In the genomic region with DNA sequence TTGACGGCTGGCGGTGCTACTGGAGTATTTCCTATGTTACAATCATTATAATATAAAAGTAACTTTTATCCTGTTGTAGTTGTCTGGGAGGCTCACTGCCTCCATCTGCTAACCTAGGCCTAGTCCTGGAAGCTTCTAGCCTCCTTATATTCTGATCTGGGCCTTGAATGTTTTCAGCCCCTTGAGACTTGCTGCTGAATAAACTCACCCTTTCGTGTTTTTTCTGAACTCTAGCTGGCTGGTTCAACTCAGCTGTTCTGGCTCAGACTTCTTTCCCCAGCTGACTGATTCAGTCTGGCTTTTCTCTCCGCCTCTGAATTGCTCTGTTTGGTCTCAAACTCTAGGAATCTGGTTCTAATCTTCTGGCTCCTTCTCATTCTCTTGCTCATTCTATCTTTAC, we compare ENCODE assay signal across 8 mouse cellular contexts. TPM values are rescaled to one million over a fixed set of nuclear protein-coding genes. Genes with fewer than 3 reads are reported as not detected.
DNase-seq lines count a peak whose midpoint lies in the region; ATAC-seq and TF ChIP-seq lines count a peak whose summit lies in the region.

No protein-coding gene starts in this region.

- peak overlapping the region; percentile 52 for H3K9ac ChIP-seq in embryonic facial prominence, embryonic 12.5 days
- peak overlapping the region; percentile 47 for H3K9ac ChIP-seq in intestine, embryonic 15.5 days
- peak overlapping the region; percentile 58 for H3K9ac ChIP-seq in neural tube, embryonic 12.5 days

- TF ChIP-seq CTCF in left cerebral cortex, adult 2 months (IDR thresholded peaks at IDR 0.05) = no peak

- peak overlapping the region; percentile 90 for H3K4me3 ChIP-seq in left cerebral cortex, adult 2 months
- H3K4me3 ChIP-seq in embryonic facial prominence, embryonic 12.5 days = peak overlapping the region; percentile 66
- H3K4me3 ChIP-seq in intestine, embryonic 15.5 days (replicated peaks) = peak overlapping the region; percentile 51
- H3K4me3 ChIP-seq in neural tube, embryonic 12.5 days = peak overlapping the region; percentile 56

- H3K27ac ChIP-seq in left cerebral cortex, adult 2 months = peak overlapping the region; percentile 91
- no peak overlapping the region for H3K27ac ChIP-seq in embryonic facial prominence, embryonic 12.5 days
- H3K27ac ChIP-seq in intestine, embryonic 15.5 days = no peak overlapping the region
- no peak overlapping the region for H3K27ac ChIP-seq in neural tube, embryonic 12.5 days

- H3K4me1 ChIP-seq in embryonic facial prominence, embryonic 12.5 days = peaks cover 10% of the 10 kb centered on the region
- H3K4me1 ChIP-seq in intestine, embryonic 15.5 days (replicated peaks) = peaks cover 6% of the 10 kb centered on the region; the same call in 1 of the 2 replicates
- peaks cover 14% of the 10 kb centered on the region for H3K4me1 ChIP-seq in neural tube, embryonic 12.5 days

- H3K4me2 ChIP-seq in embryonic facial prominence, embryonic 12.5 days (replicated peaks) = peak overlapping the region; percentile 66
- H3K4me2 ChIP-seq in intestine, embryonic 15.5 days (replicated peaks) = peak overlapping the region; percentile 74
- peak overlapping the region; percentile 60 for H3K4me2 ChIP-seq in neural tube, embryonic 12.5 days (replicated peaks)

- no peaks in the 10 kb centered on the region for H3K27me3 ChIP-seq in embryonic facial prominence, embryonic 12.5 days
- no peaks in the 10 kb centered on the region for H3K27me3 ChIP-seq in intestine, embryonic 15.5 days (replicated peaks)
- no peaks in the 10 kb centered on the region for H3K27me3 ChIP-seq in neural tube, embryonic 12.5 days (replicated peaks)

- intact Hi-C loops in left cerebral cortex, adult 2 months (cut with DNase I) = loop anchor here (1.0 to 2.0 kb wide), 2 partner anchors 9 to 277 kb away; partner anchors contain the start of gene Xrcc5

- H3K9me3 ChIP-seq in embryonic facial prominence, embryonic 12.5 days = no peaks in the 10 kb centered on the region
- no peaks in the 10 kb centered on the region for H3K9me3 ChIP-seq in intestine, embryonic 15.5 days
- H3K9me3 ChIP-seq in neural tube, embryonic 12.5 days = no peaks in the 10 kb centered on the region

- DNase-seq in left cerebral cortex, adult 2 months (ENCODE audit: extremely low spot score in 1 of 2, low spot score in 2 of 2) = no peak
- no peak for DNase-seq in left cerebral cortex, adult 11 months (ENCODE audit: low spot score)
- no peak for DNase-seq in c-Kit-positive CD71-positive TER-119-positive erythroid progenitor cells, embryonic 14.5 days (ENCODE audit: low spot score)
- no peak for DNase-seq in cerebellum, adult 11-12 months
- no peak for DNase-seq in right cerebral cortex, postnatal 10 days (ENCODE audit: low spot score in 2 of 2)

- 61% methylated on average over 4 of the region's 4 CpGs for WGBS in embryonic facial prominence, embryonic 12.5 days
- WGBS in intestine, embryonic 15.5 days = 71% methylated on average over 4 of the region's 4 CpGs
- 84% methylated on average over 4 of the region's 4 CpGs for WGBS in neural tube, embryonic 12.5 days

- no peak for ATAC-seq in embryonic facial prominence, embryonic 12.5 days (ENCODE audit: insufficient number of reproducible peaks, insufficient read depth, low FRiP score, low TSS enrichment)
- no peak for ATAC-seq in intestine, embryonic 15.5 days
- ATAC-seq in neural tube, embryonic 12.5 days (ENCODE audit: low FRiP score, low read depth) = no peak

- peaks cover 24% of the 10 kb centered on the region for H3K36me3 ChIP-seq in embryonic facial prominence, embryonic 12.5 days
- peaks cover 7% of the 10 kb centered on the region for H3K36me3 ChIP-seq in intestine, embryonic 15.5 days
- H3K36me3 ChIP-seq in neural tube, embryonic 12.5 days = peaks cover 22% of the 10 kb centered on the region

RNA-seq across cellular contexts. Expression of gene Smarcal1, which starts 0.9 kb away (rescaled TPM):
- total RNA-seq in left cerebral cortex, adult 2 months (2021) = 10 to 100 TPM; 69.0 to 72.4 TPM
- polyA plus RNA-seq in embryonic facial prominence, embryonic 12.5 days (2016; fragmentation: Nextera tagmentation; extraction: Ambion mirVana) = 32.6 and 34.7 TPM in 2 replicates
- 16.5 TPM in 2 replicates for polyA plus RNA-seq in intestine, embryonic 15.5 days (2015; fragmentation: Nextera tagmentation; extraction: Ambion mirVana)
- 28.1 and 30.9 TPM in 2 replicates for polyA plus RNA-seq in neural tube, embryonic 12.5 days (2016; fragmentation: Nextera tagmentation; extraction: Ambion mirVana)

RNA-seq across cellular contexts. Expression of gene March4, which starts 47.2 kb away (rescaled TPM):
- total RNA-seq in left cerebral cortex, adult 2 months (2021) = 10 to 100 TPM; 17.9 to 22.6 TPM
- polyA plus RNA-seq in embryonic facial prominence, embryonic 12.5 days (2016; fragmentation: Nextera tagmentation; extraction: Ambion mirVana) = 0.04 and 0.06 TPM in 2 replicates
- 0.37 and 0.38 TPM in 2 replicates for polyA plus RNA-seq in intestine, embryonic 15.5 days (2015; fragmentation: Nextera tagmentation; extraction: Ambion mirVana)
- 5.3 and 5.8 TPM in 2 replicates for polyA plus RNA-seq in neural tube, embryonic 12.5 days (2016; fragmentation: Nextera tagmentation; extraction: Ambion mirVana)
